8 mouse cellular contexts compared by ENCODE assay signal in genomic region chr5:139324045-139324491, GRCm38 (mm10). TPM values are rescaled to one million over a fixed set of nuclear protein-coding genes. Genes with fewer than 3 reads are reported as not detected.
A peak's percentile ranks its signal among the peaks of the same experiment; 100 is the strongest.
DNase-seq lines count a peak whose midpoint lies in the region; ATAC-seq lines count a peak whose summit lies in the region.

No protein-coding gene starts in this region.

- peak overlapping the region; percentile 99; the same call in 1 of the 2 replicates for H3K4me2 ChIP-seq in heart, embryonic 16.5 days (ENCODE audit: low read depth, low read length)
- H3K4me2 ChIP-seq in forebrain, embryonic 12.5 days: no peak overlapping the region
- H3K4me2 ChIP-seq in kidney, embryonic 16.5 days (replicated peaks; ENCODE audit: low read depth, low read length): peak overlapping the region; percentile 97; the same call in 1 of the 2 replicates
- H3K4me2 ChIP-seq in midbrain, embryonic 15.5 days: peak overlapping the region; percentile 69

- intact Hi-C loops in heart, postnatal 36 days (cut with DNase I): no loop called here

- H3K27ac ChIP-seq in heart, embryonic 16.5 days (ENCODE audit: low read length): no peak overlapping the region
- H3K27ac ChIP-seq in forebrain, embryonic 12.5 days: no peak overlapping the region
- no peak overlapping the region for H3K27ac ChIP-seq in kidney, embryonic 16.5 days (ENCODE audit: low read length)
- H3K27ac ChIP-seq in midbrain, embryonic 15.5 days: peak overlapping the region; percentile 74; the same call in 1 of the 2 replicates

- DNase-seq in heart, postnatal 36 days: no peak
- peak; percentile 26 for DNase-seq in Muller cell, postnatal 12 days (ENCODE audit: inconsistent ontology term)
- DNase-seq in thymus, postnatal 25 days: no peak

- no peak overlapping the region for H3K4me3 ChIP-seq in heart, embryonic 16.5 days (ENCODE audit: low read length)
- H3K4me3 ChIP-seq in forebrain, embryonic 12.5 days (replicated peaks): peak overlapping the region; percentile 66; the same call in 1 of the 2 replicates
- H3K4me3 ChIP-seq in kidney, embryonic 16.5 days (ENCODE audit: low read length): no peak overlapping the region
- H3K4me3 ChIP-seq in midbrain, embryonic 15.5 days: peak overlapping the region; percentile 79

- peak; percentile 38; the same call in 1 of the 2 replicates for ATAC-seq in heart, embryonic 16.5 days (replicated peaks; ENCODE audit: extremely low read depth, insufficient read depth, low FRiP score)
- ATAC-seq in forebrain, embryonic 12.5 days (ENCODE audit: low FRiP score): no peak
- peak; percentile 58 for ATAC-seq in kidney, embryonic 16.5 days (ENCODE audit: low FRiP score, low TSS enrichment)
- ATAC-seq in midbrain, embryonic 15.5 days (replicated peaks): 0 out of 2 replicates have a peak, but pooled peaks have one; percentile 6
- no peak for ATAC-seq in CD4-positive, CD25-positive, alpha-beta regulatory T cell, adult 4 months

- H3K9ac ChIP-seq in heart, embryonic 16.5 days (ENCODE audit: low read length): no peak overlapping the region
- no peak overlapping the region for H3K9ac ChIP-seq in forebrain, embryonic 12.5 days
- no peak overlapping the region for H3K9ac ChIP-seq in kidney, embryonic 16.5 days (replicated peaks; ENCODE audit: low read length)
- peak overlapping the region; percentile 83 for H3K9ac ChIP-seq in midbrain, embryonic 15.5 days

- H3K27me3 ChIP-seq in heart, embryonic 16.5 days (ENCODE audit: control insufficient read depth, insufficient read depth, low read length): peaks cover 31% of the 10 kb centered on the region
- peaks cover 61% of the 10 kb centered on the region for H3K27me3 ChIP-seq in forebrain, embryonic 12.5 days
- peaks cover 26% of the 10 kb centered on the region for H3K27me3 ChIP-seq in kidney, embryonic 16.5 days (ENCODE audit: insufficient read depth, low read length)
- peaks cover 14% of the 10 kb centered on the region; the same call in 1 of the 2 replicates for H3K27me3 ChIP-seq in midbrain, embryonic 15.5 days (replicated peaks)

- H3K9me3 ChIP-seq in heart, embryonic 16.5 days (replicated peaks; ENCODE audit: control insufficient read depth, low read length): no peaks in the 10 kb centered on the region
- no peaks in the 10 kb centered on the region for H3K9me3 ChIP-seq in forebrain, embryonic 12.5 days
- no peaks in the 10 kb centered on the region for H3K9me3 ChIP-seq in kidney, embryonic 16.5 days (ENCODE audit: low read length)
- no peaks in the 10 kb centered on the region for H3K9me3 ChIP-seq in midbrain, embryonic 15.5 days

- peaks cover 11% of the 10 kb centered on the region for H3K4me1 ChIP-seq in heart, embryonic 16.5 days (ENCODE audit: control insufficient read depth, insufficient read depth, low read length)
- H3K4me1 ChIP-seq in forebrain, embryonic 12.5 days: peaks cover 14% of the 10 kb centered on the region
- peaks cover 22% of the 10 kb centered on the region for H3K4me1 ChIP-seq in kidney, embryonic 16.5 days (ENCODE audit: insufficient read depth, low read length)
- H3K4me1 ChIP-seq in midbrain, embryonic 15.5 days: peaks cover 19% of the 10 kb centered on the region

- H3K36me3 ChIP-seq in heart, embryonic 16.5 days (ENCODE audit: control insufficient read depth, insufficient read depth): no peaks in the 10 kb centered on the region
- H3K36me3 ChIP-seq in forebrain, embryonic 12.5 days (replicated peaks): no peaks in the 10 kb centered on the region
- H3K36me3 ChIP-seq in kidney, embryonic 16.5 days (ENCODE audit: insufficient read depth, low read length): no peaks in the 10 kb centered on the region
- H3K36me3 ChIP-seq in midbrain, embryonic 15.5 days (replicated peaks): no peaks in the 10 kb centered on the region

- WGBS in heart, embryonic 16.5 days: 59% methylated on average over 5 of the region's 5 CpGs
- 65% methylated on average over 5 of the region's 5 CpGs for WGBS in forebrain, embryonic 12.5 days
- WGBS in kidney, embryonic 16.5 days: 67% methylated on average over 5 of the region's 5 CpGs
- 47% methylated on average over 5 of the region's 5 CpGs for WGBS in midbrain, embryonic 15.5 days

RNA-seq across cellular contexts. Expression of gene Adap1, which starts 1.4 kb away (rescaled TPM):
- 0.59 and 1.6 TPM in 2 replicates for polyA plus RNA-seq in heart, embryonic 16.5 days (2015; fragmentation: Nextera tagmentation; extraction: Ambion mirVana)
- total RNA-seq in heart, postnatal 36 days (2021): 1 to 10 TPM; 1.4 to 1.5 TPM
- polyA plus RNA-seq in forebrain, embryonic 12.5 days (2016; fragmentation: Nextera tagmentation; extraction: Ambion mirVana): 2.3 and 3.3 TPM in 2 replicates
- polyA plus RNA-seq in kidney, embryonic 16.5 days (2015; fragmentation: Nextera tagmentation; extraction: Ambion mirVana): 1.1 and 1.7 TPM in 2 replicates
- polyA plus RNA-seq in midbrain, embryonic 15.5 days (2015; fragmentation: Nextera tagmentation; extraction: Ambion mirVana): 115 and 118 TPM in 2 replicates
- 1 to 10 TPM; 4.8 to 6.0 TPM for polyA plus RNA-seq in CD4-positive, CD25-positive, alpha-beta regulatory T cell, adult 4 months (2017; shearing (Covaris generic))

RNA-seq across cellular contexts. Expression of gene Cox19, which starts 27.1 kb away (rescaled TPM):
- polyA plus RNA-seq in heart, embryonic 16.5 days (2015; fragmentation: Nextera tagmentation; extraction: Ambion mirVana): 75.7 and 75.8 TPM in 2 replicates
- total RNA-seq in heart, postnatal 36 days (2021): 10 to 100 TPM; 80.4 to 83.7 TPM
- polyA plus RNA-seq in forebrain, embryonic 12.5 days (2016; fragmentation: Nextera tagmentation; extraction: Ambion mirVana): 105 and 117 TPM in 2 replicates
- 99.3 and 104 TPM in 2 replicates for polyA plus RNA-seq in kidney, embryonic 16.5 days (2015; fragmentation: Nextera tagmentation; extraction: Ambion mirVana)
- 106 and 108 TPM in 2 replicates for polyA plus RNA-seq in midbrain, embryonic 15.5 days (2015; fragmentation: Nextera tagmentation; extraction: Ambion mirVana)
- polyA plus RNA-seq in CD4-positive, CD25-positive, alpha-beta regulatory T cell, adult 4 months (2017; shearing (Covaris generic)): 10 to 100 TPM; 49.9 to 52.2 TPM

RNA-seq across cellular contexts. Expression of gene Cyp2w1, which starts 28.3 kb away (rescaled TPM):
- polyA plus RNA-seq in heart, embryonic 16.5 days (2015; fragmentation: Nextera tagmentation; extraction: Ambion mirVana): not detected in 2 replicates
- total RNA-seq in heart, postnatal 36 days (2021): not detected
- 0.17 and 0.24 TPM in 2 replicates for polyA plus RNA-seq in forebrain, embryonic 12.5 days (2016; fragmentation: Nextera tagmentation; extraction: Ambion mirVana)
- not detected in 2 replicates for polyA plus RNA-seq in kidney, embryonic 16.5 days (2015; fragmentation: Nextera tagmentation; extraction: Ambion mirVana)
- 0.46 TPM in 1 of 2 replicates, not detected in the other for polyA plus RNA-seq in midbrain, embryonic 15.5 days (2015; fragmentation: Nextera tagmentation; extraction: Ambion mirVana)
- not detected for polyA plus RNA-seq in CD4-positive, CD25-positive, alpha-beta regulatory T cell, adult 4 months (2017; shearing (Covaris generic))

RNA-seq across cellular contexts. Expression of gene Gpr146, which starts 53.4 kb away (rescaled TPM):
- polyA plus RNA-seq in heart, embryonic 16.5 days (2015; fragmentation: Nextera tagmentation; extraction: Ambion mirVana): 17.1 and 17.2 TPM in 2 replicates
- 10 to 100 TPM; 43.6 to 56.2 TPM for total RNA-seq in heart, postnatal 36 days (2021)
- polyA plus RNA-seq in forebrain, embryonic 12.5 days (2016; fragmentation: Nextera tagmentation; extraction: Ambion mirVana): 1.2 and 1.4 TPM in 2 replicates
- polyA plus RNA-seq in kidney, embryonic 16.5 days (2015; fragmentation: Nextera tagmentation; extraction: Ambion mirVana): 6.6 and 6.7 TPM in 2 replicates
- 2.5 and 2.7 TPM in 2 replicates for polyA plus RNA-seq in midbrain, embryonic 15.5 days (2015; fragmentation: Nextera tagmentation; extraction: Ambion mirVana)
- 10 to 100 TPM in 1 of 2 experiments, 1 to 10 TPM in 1; 8.1 to 11.3 TPM for polyA plus RNA-seq in CD4-positive, CD25-positive, alpha-beta regulatory T cell, adult 4 months (2017; shearing (Covaris generic))

Comparison
In these comparisons a context has a peak if more than half of its experiments do, and no peak if none do; other contexts are left out.
1. ATAC-seq: peak in heart, embryonic 16.5 days (single experiment), kidney, embryonic 16.5 days (single experiment) and midbrain, embryonic 15.5 days (single experiment); none in forebrain, embryonic 12.5 days (single experiment) and CD4-positive, CD25-positive, alpha-beta regulatory T cell, adult 4 months (single experiment).
2. H3K4me3 ChIP-seq: peak in forebrain, embryonic 12.5 days (single experiment) and midbrain, embryonic 15.5 days (single experiment); none in heart, embryonic 16.5 days (single experiment) and kidney, embryonic 16.5 days (single experiment).
3. RNA of gene Adap1, which starts 1.4 kb away (polyA plus RNA-seq): 115 to 118 TPM in midbrain, embryonic 15.5 days; 4.8 to 6.0 TPM in CD4-positive, CD25-positive, alpha-beta regulatory T cell, adult 4 months, 2.3 to 3.3 TPM in forebrain, embryonic 12.5 days, 1.1 to 1.7 TPM in kidney, embryonic 16.5 days and 0.59 to 1.6 TPM in heart, embryonic 16.5 days; every median in the first group is over 10 times any median in the second.